Mouse (Mus musculus): ENCODE measurements around the gene Epha1.

- TF ChIP-seq POLR2A (IDR thresholded peaks at IDR 0.05; ENCODE audit: borderline replicate concordance, low read depth, low read length) (no peak), CTCF (IDR thresholded peaks at IDR 0.05; ENCODE audit: low read depth, low read length) (0 out of 2 replicates have a peak, but pooled peaks have one; percentile 18)
Observed at GRCm38 (mm10) chr6:42372816-42373547, at the start of gene Epha1.
